Mouse (Mus musculus) CH12.LX (cell line): ENCODE measurements around the gene 2310030G06Rik. TPM values are rescaled to one million over a fixed set of nuclear protein-coding genes. Genes with fewer than 3 reads are reported as not detected.

Experiments used
- DNase-seq: peaks from one replicate; pipeline ENCODE4 v3.0.0-alpha.2; 2013; ENCODE audit errors: extremely low read depth
- H3K27ac ChIP-seq: 2 replicates; pipeline ENCODE4 v1.5.1; 2012; ENCODE audit warnings: low read depth, mild to moderate bottlenecking, control low read depth, moderate library complexity; ENCODE audit not compliant: insufficient read depth
- H3K27me3 ChIP-seq: replicated peaks from 2 replicates; pipeline ENCODE3; 2012; ENCODE audit warnings: inconsistent platforms
- H3K36me3 ChIP-seq, 2 experiments: replicated peaks in 1 of 2; 2 replicates each; pipeline versions ENCODE3 to v1.6.1; 2012; ENCODE audit warnings: inconsistent platforms in 1 of 2, low read length in 1 of 2, mild to moderate bottlenecking in 1 of 2, mixed read lengths in 1 of 2, moderate library complexity in 1 of 2; ENCODE audit not compliant: control insufficient read depth in 1 of 2, insufficient read depth in 1 of 2
- H3K4me1 ChIP-seq, 2 experiments: 2 replicates each; pipeline ENCODE4 v1.6.1; 2012; ENCODE audit warnings: inconsistent platforms in 1 of 2, moderate library complexity in 1 of 2; ENCODE audit not compliant: insufficient read depth in 2 of 2, control insufficient read depth in 1 of 2
- H3K4me2 ChIP-seq: 2 replicates; pipeline ENCODE4 v1.6.1; 2012; ENCODE audit warnings: low read depth, mild to moderate bottlenecking, control low read depth; ENCODE audit not compliant: poor library complexity, insufficient read depth, severe bottlenecking
- H3K4me3 ChIP-seq, 3 experiments: fragments of 150-350 bp in 1 of 3; sonication (generic) in 1 of 3; replicated peaks in 1 of 3; 2 replicates each; pipeline versions ENCODE3 to v1.5.1; 2011 to 2012; ENCODE audit warnings: low read depth in 2 of 3, low read length in 2 of 3, mild to moderate bottlenecking in 2 of 3, moderate library complexity in 2 of 3, control low read depth in 1 of 3, improper control_type of control experiment in 1 of 3, inconsistent platforms in 1 of 3, mixed read lengths in 1 of 3; ENCODE audit not compliant: poor library complexity in 1 of 3
- H3K79me2 ChIP-seq: replicated peaks from 2 replicates; pipeline ENCODE4 v1.6.1; 2012; ENCODE audit warnings: mild to moderate bottlenecking, moderate library complexity; ENCODE audit not compliant: control insufficient read depth, poor library complexity, insufficient read depth, severe bottlenecking; ENCODE audit errors: extremely low read depth
- H3K9ac ChIP-seq: 2 replicates; pipeline ENCODE4 v1.6.1; 2012; ENCODE audit warnings: low read depth, mild to moderate bottlenecking, control low read depth, moderate library complexity; ENCODE audit not compliant: insufficient read depth
- H3K9me3 ChIP-seq: replicated peaks from 2 replicates; pipeline ENCODE3; 2012; ENCODE audit warnings: low read length, inconsistent platforms, mixed read lengths
- BHLHE40 ChIP-seq: IDR thresholded peaks from 2 replicates; pipeline ENCODE4 v1.6.1; 2011; ENCODE audit warnings: mild to moderate bottlenecking, low read depth, low read length, improper control_type of control experiment
- CHD1 ChIP-seq: IDR thresholded peaks from 2 replicates; pipeline ENCODE4 v1.6.1; 2012; ENCODE audit warnings: low read depth, low read length, improper control_type of control experiment, inconsistent platforms
- CTCF ChIP-seq, 2 experiments: IDR thresholded peaks in 1 of 2; conservative IDR thresholded peaks in 1 of 2; 2 replicates each; pipeline ENCODE4 v1.5.1; 2011 to 2012; ENCODE audit warnings: low read depth in 2 of 2, low read length in 2 of 2, improper control_type of control experiment in 1 of 2, inconsistent platforms in 1 of 2, mild to moderate bottlenecking in 1 of 2, moderate library complexity in 1 of 2
- ELF1 ChIP-seq: IDR thresholded peaks from 2 replicates; pipeline ENCODE4 v1.6.1; 2014; ENCODE audit warnings: low read depth, mild to moderate bottlenecking, inconsistent platforms, low read length, improper control_type of control experiment
- HCFC1 ChIP-seq: IDR thresholded peaks from 2 replicates; pipeline ENCODE4 v1.6.1; 2012; ENCODE audit warnings: low read depth, mild to moderate bottlenecking, inconsistent platforms, low read length, improper control_type of control experiment
- JUND ChIP-seq: conservative IDR thresholded peaks from 2 replicates; pipeline ENCODE4 v1.6.1; 2011; ENCODE audit warnings: low read depth, low read length, improper control_type of control experiment
- KAT2A ChIP-seq: IDR thresholded peaks from 2 replicates; pipeline ENCODE4 v1.6.1; 2012; ENCODE audit warnings: low read length, improper control_type of control experiment, inconsistent platforms; ENCODE audit not compliant: insufficient replicate concordance
- MAFK ChIP-seq: IDR thresholded peaks from 2 replicates; pipeline ENCODE4 v1.6.1; 2011; ENCODE audit warnings: low read length, improper control_type of control experiment; ENCODE audit not compliant: insufficient replicate concordance
- MAZ ChIP-seq: IDR thresholded peaks from 2 replicates; pipeline ENCODE4 v1.6.1; 2012; ENCODE audit warnings: low read depth, mild to moderate bottlenecking, inconsistent platforms, low read length, improper control_type of control experiment, moderate library complexity
- MXI1 ChIP-seq: IDR thresholded peaks from 2 replicates; pipeline ENCODE4 v1.6.1; 2011; ENCODE audit warnings: mild to moderate bottlenecking, low read depth, low read length, improper control_type of control experiment
- PAX5 ChIP-seq: IDR thresholded peaks from 2 replicates; pipeline ENCODE4 v1.6.1; 2012; ENCODE audit warnings: low read length, inconsistent platforms, mixed read lengths
- RAD21 ChIP-seq: IDR thresholded peaks from 2 replicates; pipeline ENCODE4 v1.6.1; 2011; ENCODE audit warnings: low read depth, mild to moderate bottlenecking, low read length, improper control_type of control experiment, moderate library complexity
- SIN3A ChIP-seq: IDR thresholded peaks from 2 replicates; pipeline ENCODE4 v1.6.1; 2012; ENCODE audit warnings: low read length, improper control_type of control experiment, inconsistent platforms
- SMC3 ChIP-seq: IDR thresholded peaks from 2 replicates; pipeline ENCODE4 v1.6.1; 2011; ENCODE audit warnings: low read depth, low read length, improper control_type of control experiment
- TCF12 ChIP-seq: IDR thresholded peaks from 2 replicates; pipeline ENCODE4 v1.6.1; 2014; ENCODE audit warnings: low read depth, mild to moderate bottlenecking, inconsistent platforms, low read length, improper control_type of control experiment
- USF1 ChIP-seq: IDR thresholded peaks from 2 replicates; pipeline ENCODE4 v1.6.1; 2014; ENCODE audit warnings: low read depth, mild to moderate bottlenecking, inconsistent platforms, low read length, improper control_type of control experiment
- ZC3H11A ChIP-seq: IDR thresholded peaks from 2 replicates; pipeline ENCODE4 v1.6.1; 2012; ENCODE audit warnings: low read depth, mild to moderate bottlenecking, inconsistent platforms, low read length, improper control_type of control experiment
- ZKSCAN1 ChIP-seq: IDR thresholded peaks from 2 replicates; pipeline ENCODE4 v1.6.1; 2012; ENCODE audit warnings: low read depth, inconsistent platforms, low read length, improper control_type of control experiment, borderline replicate concordance
- ZMIZ1 ChIP-seq: IDR thresholded peaks from 2 replicates; pipeline ENCODE4 v1.6.1; 2012; ENCODE audit warnings: low read depth, mild to moderate bottlenecking, inconsistent platforms, low read length, improper control_type of control experiment
- dilution Hi-C: fragments of 300-500 bp; cut with MboI; formaldehyde crosslinking; loops from 2 replicates; pipeline ENCODE4 v1.14.3; 2020; ENCODE audit warnings: low sequenced_read_pairs; ENCODE audit not compliant: extremely low pct_unique_long_range_greater_than_20kb, extremely low pct_ligation_motif_present
- in situ Hi-C: fragments of 300-500 bp; cut with MboI; formaldehyde crosslinking; loops from 3 replicates; pipeline ENCODE4 v1.14.3; 2019; ENCODE audit warnings: low sequenced_read_pairs, low pct_ligation_motif_present, low pct_unique_long_range_greater_than_20kb, mixed read lengths
- polyA plus RNA-seq: library from polyadenylated mRNA; unstranded; fragments of >175 nt; gene quantifications from 2 replicates; pipeline ENCODE4 v1.2.1, GENCODE M21; 2012; ENCODE audit warnings: low read depth; ENCODE audit not compliant: insufficient read length
- total RNA-seq, 2 experiments: library from RNA; depleted of rRNA; stranded (reverse); fragments of 300-350 nt in 1 of 2; fragments of >200 nt in 1 of 2; gene quantifications; 2 replicates each; pipeline ENCODE4 v1.2.3; 2012 to 2014

Gene 2310030G06Rik
- total and polyA plus RNA-seq, 3 experiments, result not detected

- H3K4me2 ChIP-seq, result no peak overlapping the region
- no peaks in the 10 kb centered on the region for H3K9me3 ChIP-seq
- no peak overlapping the region for H3K4me3 ChIP-seq
- in situ Hi-C loops, result no loop called here
- TF ChIP-seq SMC3 (no peak), PAX5 (no peak), ZC3H11A (no peak), KAT2A (no peak), USF1 (no peak), MAFK (no peak), TCF12 (no peak), ZKSCAN1 (no peak), HCFC1 (no peak), CTCF (conservative IDR thresholded peaks at IDR 0.05 in 1 of 2, IDR thresholded peaks at IDR 0.05 in 1 of 2; ENCODE audit: low read depth in 2 of 2, low read length in 2 of 2) (no peak), SIN3A (no peak), ZMIZ1 (no peak), BHLHE40 (no peak), JUND (no peak), CHD1 (no peak), MAZ (no peak), RAD21 (no peak)
- dilution Hi-C loops, result no loop called here
- H3K27ac ChIP-seq, result no peak overlapping the region
- no peaks in the 10 kb centered on the region for H3K79me2 ChIP-seq
- no peak overlapping the region for H3K9ac ChIP-seq
- H3K36me3 ChIP-seq, result no peaks in the 10 kb centered on the region
- DNase-seq, result no peak
- peaks cover 3 to 10% of the 10 kb centered on the region in 2 experiments; a peak in 3 of 4 replicates for H3K4me1 ChIP-seq
- H3K27me3 ChIP-seq, result peaks cover under 1% of the 10 kb centered on the region
Measured at GRCm38 (mm10) chr9:50740867-50741784, 5.2 kb downstream of the 2310030G06Rik start.

GRCm38 (mm10) chr9:50738914-50739870 is 7.1 kb downstream of the 2310030G06Rik start, which contains the start of gene Dixdc1:
Dixdc1 (minus strand) TSS chr9:50739517.
- Histone ChIP-seq H3K36me3 (no peaks in the 10 kb centered on the region), H3K79me2 (no peaks in the 10 kb centered on the region), H3K9ac (no peak within 1 kb of the TSS), H3K27ac (no peak within 1 kb of the TSS), H3K27me3 (peaks cover 2% of the 10 kb centered on the region), H3K4me1 (peaks cover 3 to 10% of the 10 kb centered on the region in 2 experiments; a peak in 3 of 4 replicates)
- dilution Hi-C loops, result no loop called here
- TF ChIP-seq KAT2A (no peak), MXI1 (peak; percentile 87), ELF1 (peak; percentile 12; the same call in 1 of the 2 replicates), SIN3A (peak; percentile 83), USF1 (no peak)
- TF ChIP-seq, all 38 proteins: peak for 3
- peak within 1 kb of the TSS; percentile 86 for H3K4me2 ChIP-seq
- in situ Hi-C loops, result no loop called here
- peak within 1 kb of the TSS in 2 of 3 experiments; percentile 17 to 43 for H3K4me3 ChIP-seq
- no peaks in the 10 kb centered on the region for H3K9me3 ChIP-seq
- DNase-seq, result peak; percentile 89
